ENCODE assay signal across 24 mouse cellular contexts in the genomic region with DNA sequence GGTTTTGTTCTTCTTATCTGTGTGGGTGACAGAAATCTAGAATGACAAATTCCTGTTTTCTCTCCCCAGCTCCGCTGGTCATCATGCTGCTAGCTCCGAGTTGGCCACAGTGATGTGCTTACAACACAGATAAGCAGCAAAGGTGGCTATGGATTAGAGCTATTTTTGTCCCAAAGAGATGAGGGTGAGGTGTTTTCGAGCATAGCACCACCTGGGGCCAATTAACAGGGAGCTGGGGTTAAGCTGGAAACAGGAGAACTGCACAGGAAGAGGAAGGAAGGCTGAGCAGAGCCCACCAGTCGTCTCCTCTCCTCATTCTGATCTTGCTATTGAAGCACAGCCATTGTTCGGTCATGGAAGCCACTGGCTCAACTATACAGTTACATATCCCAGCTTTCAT.
DNase-seq lines count a peak whose midpoint lies in the region; ATAC-seq and TF ChIP-seq lines count a peak whose summit lies in the region.
"Had no signal": no experiment of that assay in that cellular context is flagged by ENCODE, and none has a peak within 500 bp of the region (broad histone marks: within the 10 kb centered on the region; RNA-seq: fewer than 3 reads in every experiment).

No protein-coding gene starts in this region.

- no peaks in the 10 kb centered on the region; the same call in 1 of the 2 replicates for H3K27me3 ChIP-seq in midbrain, embryonic 10.5 days (ENCODE audit: low read depth, poor library complexity, severe bottlenecking)
- H3K27me3 ChIP-seq in midbrain, postnatal 0 days (ENCODE audit: insufficient read depth, low read length), result no peaks in the 10 kb centered on the region
- no peaks in the 10 kb centered on the region for H3K27me3 ChIP-seq in embryonic facial prominence, embryonic 12.5 days
- H3K27me3 ChIP-seq in midbrain, embryonic 15.5 days (replicated peaks), result no peaks in the 10 kb centered on the region
- H3K27me3 ChIP-seq: heart, embryonic 15.5 days; intestine, embryonic 15.5 days; limb, embryonic 12.5 days had no signal

- no peak overlapping the region for H3K4me3 ChIP-seq in midbrain, embryonic 10.5 days
- no peak overlapping the region for H3K4me3 ChIP-seq in midbrain, postnatal 0 days (ENCODE audit: low read depth, low read length)
- no peak overlapping the region for H3K4me3 ChIP-seq in embryonic facial prominence, embryonic 12.5 days
- H3K4me3 ChIP-seq in midbrain, embryonic 15.5 days, result no peak overlapping the region
- H3K4me3 ChIP-seq: heart, adult 2 months; heart, embryonic 15.5 days; intestine, embryonic 15.5 days; limb, embryonic 12.5 days had no signal

- H3K9ac ChIP-seq in midbrain, postnatal 0 days (replicated peaks; ENCODE audit: low read length, poor library complexity, severe bottlenecking), result no peak overlapping the region
- H3K9ac ChIP-seq in embryonic facial prominence, embryonic 12.5 days, result no peak overlapping the region
- H3K9ac ChIP-seq in midbrain, embryonic 15.5 days, result no peak overlapping the region
- H3K9ac ChIP-seq: heart, embryonic 15.5 days; intestine, embryonic 15.5 days; limb, embryonic 12.5 days; liver, postnatal 0 days had no signal

- 50% methylated on average over 5 of the region's 5 CpGs for WGBS in midbrain, embryonic 10.5 days
- 42% methylated on average over 5 of the region's 5 CpGs for WGBS in midbrain, postnatal 0 days
- 22% methylated on average over 5 of the region's 5 CpGs for WGBS in embryonic facial prominence, embryonic 12.5 days
- 45% methylated on average over 5 of the region's 5 CpGs for WGBS in midbrain, embryonic 15.5 days

- no peaks in the 10 kb centered on the region for H3K36me3 ChIP-seq in midbrain, embryonic 10.5 days
- no peaks in the 10 kb centered on the region for H3K36me3 ChIP-seq in midbrain, postnatal 0 days (ENCODE audit: insufficient read depth, low read length)
- no peaks in the 10 kb centered on the region for H3K36me3 ChIP-seq in embryonic facial prominence, embryonic 12.5 days
- H3K36me3 ChIP-seq in midbrain, embryonic 15.5 days (replicated peaks), result no peaks in the 10 kb centered on the region
- H3K36me3 ChIP-seq: heart, embryonic 15.5 days; intestine, embryonic 15.5 days; limb, embryonic 12.5 days had no signal

- no peak for ATAC-seq in midbrain, postnatal 0 days (ENCODE audit: low FRiP score)
- no peak for ATAC-seq in embryonic facial prominence, embryonic 12.5 days (ENCODE audit: insufficient number of reproducible peaks, insufficient read depth, low FRiP score, low TSS enrichment)
- no peak for ATAC-seq in midbrain, embryonic 15.5 days (replicated peaks)
- ATAC-seq: intestine, embryonic 15.5 days; liver, postnatal 0 days; lung, postnatal 0 days had no signal

- peaks cover 36% of the 10 kb centered on the region for H3K4me1 ChIP-seq in midbrain, embryonic 10.5 days
- H3K4me1 ChIP-seq in midbrain, postnatal 0 days (ENCODE audit: insufficient read depth, low read length), result peaks cover 6% of the 10 kb centered on the region; the same call in 1 of the 2 replicates
- peaks cover 15% of the 10 kb centered on the region for H3K4me1 ChIP-seq in embryonic facial prominence, embryonic 12.5 days
- H3K4me1 ChIP-seq in midbrain, embryonic 15.5 days, result peaks cover 23% of the 10 kb centered on the region
- H3K4me1 ChIP-seq: intestine, embryonic 15.5 days had no signal

- peak overlapping the region; percentile 63 for H3K27ac ChIP-seq in midbrain, embryonic 10.5 days (replicated peaks)
- H3K27ac ChIP-seq in midbrain, postnatal 0 days (ENCODE audit: low read depth, low read length), result no peak overlapping the region
- H3K27ac ChIP-seq in embryonic facial prominence, embryonic 12.5 days, result no peak overlapping the region
- H3K27ac ChIP-seq in midbrain, embryonic 15.5 days, result peak overlapping the region; percentile 75; the same call in 1 of the 2 replicates
- H3K27ac ChIP-seq: heart, adult 2 months; heart, embryonic 15.5 days; intestine, embryonic 15.5 days; limb, embryonic 12.5 days; macrophage had no signal

- H3K4me2 ChIP-seq in midbrain, postnatal 0 days (ENCODE audit: low read depth, low read length, poor library complexity, severe bottlenecking), result no peak overlapping the region
- H3K4me2 ChIP-seq in embryonic facial prominence, embryonic 12.5 days (replicated peaks), result 0 out of 2 replicates have a peak overlapping the region, but pooled peaks have one; percentile 2
- H3K4me2 ChIP-seq in midbrain, embryonic 15.5 days, result no peak overlapping the region
- H3K4me2 ChIP-seq: heart, embryonic 15.5 days; intestine, embryonic 15.5 days; limb, embryonic 12.5 days; liver, embryonic 11.5 days had no signal

- TF ChIP-seq CTCF in midbrain, postnatal 0 days (IDR thresholded peaks at IDR 0.05), result no peak

- peak; percentile 13 for DNase-seq in heart, adult 11 months
- no peak for DNase-seq in heart, adult 18-20 months
- no peak for DNase-seq in midbrain, embryonic 10.5 days (ENCODE audit: low spot score)
- DNase-seq in midbrain, postnatal 0 days (ENCODE audit: low spot score), result no peak
- no peak for DNase-seq in frontal cortex, adult 2 months (ENCODE audit: extremely low spot score in 1 of 2, low spot score in 1 of 2)
- no peak for DNase-seq in kidney, adult 18-20 months
- DNase-seq: adrenal gland, postnatal 14 days; cerebellum, adult 9-10 months; gastrocnemius, postnatal 14 days; heart, adult 2 months; kidney, adult 9 months; kidney, postnatal 25 days; layer of hippocampus, postnatal 36 days; liver, postnatal 0 days; right cerebral cortex, postnatal 4 days; thymus, postnatal 25 days had no signal

- peaks cover 3% of the 10 kb centered on the region; the same call in 1 of the 2 replicates for H3K9me3 ChIP-seq in midbrain, embryonic 10.5 days (replicated peaks)
- H3K9me3 ChIP-seq in midbrain, postnatal 0 days (ENCODE audit: low read length), result no peaks in the 10 kb centered on the region
- no peaks in the 10 kb centered on the region for H3K9me3 ChIP-seq in embryonic facial prominence, embryonic 12.5 days
- H3K9me3 ChIP-seq in midbrain, embryonic 15.5 days, result no peaks in the 10 kb centered on the region
- H3K9me3 ChIP-seq: intestine, embryonic 15.5 days had no signal

Comparison
In these comparisons a context has a peak if more than half of its experiments do, and no peak if none do; other contexts are left out.
1. H3K27ac ChIP-seq: peak in midbrain, embryonic 10.5 days (single experiment) and midbrain, embryonic 15.5 days (single experiment); none in midbrain, postnatal 0 days (single experiment) and embryonic facial prominence, embryonic 12.5 days (single experiment).